Mouse (Mus musculus) E14TG2a.4 (cell line): Measurements from ENCODE around the gene Abr.

Experiments used
- H3K27me3 ChIP-seq: 2 replicates; pipeline ENCODE4 v1.6.1; 2014; ENCODE audit warnings: low read length, control low read depth; ENCODE audit not compliant: insufficient read depth
- H3K36me3 ChIP-seq: 2 replicates; pipeline ENCODE4 v1.6.1; 2014; ENCODE audit warnings: low read length, control low read depth; ENCODE audit not compliant: insufficient read depth
- H3K4me1 ChIP-seq: replicated peaks from 2 replicates; pipeline ENCODE4 v1.6.1; 2014; ENCODE audit warnings: low read depth, low read length, control low read depth
- H3K4me3 ChIP-seq: replicated peaks from 2 replicates; pipeline ENCODE4 v1.5.1; 2014; ENCODE audit warnings: mild to moderate bottlenecking, low read length
- H3K9me3 ChIP-seq: 2 replicates; pipeline ENCODE4 v1.6.1; 2014; ENCODE audit warnings: low read length, control low read depth
- CTCF ChIP-seq: conservative IDR thresholded peaks from 2 replicates; pipeline ENCODE4 v1.5.1; 2014; ENCODE audit warnings: low read length
- NANOG ChIP-seq: IDR thresholded peaks from 2 replicates; pipeline ENCODE4 v1.6.1; 2014; ENCODE audit warnings: borderline replicate concordance, low read length, mixed read lengths
- POU5F1 ChIP-seq: IDR thresholded peaks from 2 replicates; pipeline ENCODE4 v1.6.1; 2014; ENCODE audit warnings: low read length, borderline replicate concordance

The Abr gene

GRCm38 (mm10) chr11:76622152-76622565 lies at the start of gene Abr:
TSS of gene Abr (minus strand) at chr11:76622314.
- Histone ChIP-seq H3K36me3 (peaks cover 39% of the 10 kb centered on the region), H3K4me1 (peaks cover 49% of the 10 kb centered on the region), H3K27me3 (peaks cover 25% of the 10 kb centered on the region), H3K9me3 (no peaks in the 10 kb centered on the region), H3K4me3 (peak within 1 kb of the TSS; percentile 91)
- TF ChIP-seq CTCF: 0 out of 2 replicates have a peak, but pooled peaks have one; percentile 5
- TF ChIP-seq NANOG: no peak
- TF ChIP-seq POU5F1: no peak

DNA sequence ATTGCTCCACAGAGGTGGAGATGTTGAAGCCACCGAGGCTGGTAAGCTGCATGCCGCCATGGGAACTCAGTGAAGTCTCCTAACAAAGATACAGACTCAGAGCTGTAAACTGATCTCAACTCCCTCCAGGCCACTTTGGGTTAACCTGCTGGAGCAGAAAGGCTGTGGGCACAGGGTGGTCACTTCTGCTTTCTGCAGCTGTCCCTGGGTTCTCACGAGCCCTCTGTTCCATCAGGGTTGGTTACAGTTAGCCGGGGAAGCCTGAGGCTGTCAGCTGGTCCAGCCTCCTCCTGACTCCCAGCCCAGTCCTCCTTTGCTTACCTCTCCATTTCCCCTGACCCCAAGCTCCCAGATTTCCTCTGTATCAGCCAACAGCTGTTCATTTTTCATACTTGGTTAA lies 45.7 kb upstream of the Abr start:
- Histone ChIP-seq H3K36me3 (no peaks in the 10 kb centered on the region), H3K27me3 (peaks cover 93% of the 10 kb centered on the region), H3K4me3 (no peak overlapping the region), H3K4me1 (peaks cover 20% of the 10 kb centered on the region), H3K9me3 (no peaks in the 10 kb centered on the region)
- TF ChIP-seq POU5F1 (no peak), NANOG (no peak), CTCF (no peak)

DNA sequence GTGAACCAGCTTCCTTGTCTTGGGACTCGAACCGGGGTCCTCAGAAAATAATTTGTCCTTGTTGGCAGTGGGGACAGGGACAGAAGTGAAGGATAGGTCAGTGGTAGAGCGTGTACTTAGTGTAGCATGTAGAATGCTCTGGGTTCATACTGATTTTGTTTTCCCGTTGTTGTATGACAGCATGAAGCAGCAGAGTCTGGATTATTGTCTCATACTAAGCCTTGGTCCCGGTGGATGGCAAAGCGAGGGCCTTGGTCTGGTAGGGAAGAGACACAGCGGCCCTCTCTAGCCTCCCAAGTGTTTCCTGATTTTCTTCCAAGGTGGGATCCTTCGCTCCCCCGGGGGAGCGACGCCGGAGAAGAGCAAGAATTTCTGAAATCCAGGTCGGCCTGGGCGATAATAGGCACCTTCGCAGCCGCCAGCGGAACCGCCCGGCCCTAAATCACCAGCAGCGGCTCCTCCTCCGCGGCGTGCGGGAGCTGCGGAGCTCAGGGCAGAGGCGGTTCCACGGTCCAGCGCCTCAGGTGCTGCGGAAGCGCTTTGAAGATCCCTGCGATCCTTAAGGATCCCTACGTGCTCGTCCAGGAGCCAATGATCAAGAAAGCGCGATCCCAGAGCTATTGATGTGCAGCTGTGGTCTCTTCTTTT lies 44.0 kb upstream of the Abr start:
- H3K36me3 ChIP-seq: no peaks in the 10 kb centered on the region
- TF ChIP-seq POU5F1 (no peak), NANOG (no peak), CTCF (no peak)
- H3K27me3 ChIP-seq: peaks cover 76% of the 10 kb centered on the region
- H3K4me1 ChIP-seq: peaks cover 22% of the 10 kb centered on the region
- H3K9me3 ChIP-seq: no peaks in the 10 kb centered on the region
- H3K4me3 ChIP-seq: peak overlapping the region; percentile 62

- Histone ChIP-seq H3K9me3 (no peaks in the 10 kb centered on the region), H3K27me3 (peaks cover 36% of the 10 kb centered on the region), H3K4me3 (no peak overlapping the region), H3K4me1 (peaks cover 52% of the 10 kb centered on the region), H3K36me3 (no peaks in the 10 kb centered on the region)
- TF ChIP-seq NANOG: no peak
Measured at GRCm38 (mm10) chr11:76661790-76662468, 39.8 kb upstream of the Abr start.

DNA sequence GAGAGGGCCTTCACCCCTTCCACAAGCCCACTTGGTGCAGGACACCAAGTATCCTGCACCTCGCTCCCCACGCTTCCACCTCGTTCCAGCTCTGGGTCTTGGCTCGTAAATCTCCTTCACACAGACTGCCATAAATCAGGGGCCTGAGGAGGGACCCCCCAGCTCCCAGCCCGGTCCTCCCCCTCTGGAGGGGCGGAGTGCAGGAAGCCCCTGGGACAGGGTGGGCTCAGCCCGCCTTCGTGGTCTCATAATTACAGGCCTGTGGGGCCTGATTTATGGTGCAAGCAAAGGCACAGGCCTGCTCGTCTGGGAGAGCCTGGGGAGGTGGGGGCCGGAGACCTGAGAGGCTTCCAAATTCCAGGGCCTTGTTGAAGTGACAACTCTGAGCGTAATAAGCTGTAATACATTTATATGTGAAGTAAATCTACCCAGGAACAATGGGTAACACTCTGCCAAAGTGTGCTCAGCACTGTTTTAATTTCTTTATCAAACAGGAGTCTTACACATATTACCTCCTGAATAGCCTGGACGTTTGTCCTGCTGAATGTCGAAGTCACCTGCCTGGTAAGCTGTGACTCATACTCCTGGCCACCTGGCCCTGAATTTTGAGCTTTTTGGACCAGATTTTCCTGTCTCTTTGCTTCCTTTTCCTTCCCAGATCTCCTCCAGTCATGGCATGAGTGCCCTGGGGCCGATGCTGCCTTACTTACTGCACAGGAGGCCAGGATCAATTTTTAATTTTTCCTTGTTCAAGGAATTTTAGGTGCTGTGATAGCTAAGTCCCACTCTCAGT lies 37.2 kb upstream of the Abr start:
- H3K4me1 ChIP-seq: peaks cover 49% of the 10 kb centered on the region
- TF ChIP-seq CTCF (no peak), NANOG (no peak), POU5F1 (no peak)

DNA sequence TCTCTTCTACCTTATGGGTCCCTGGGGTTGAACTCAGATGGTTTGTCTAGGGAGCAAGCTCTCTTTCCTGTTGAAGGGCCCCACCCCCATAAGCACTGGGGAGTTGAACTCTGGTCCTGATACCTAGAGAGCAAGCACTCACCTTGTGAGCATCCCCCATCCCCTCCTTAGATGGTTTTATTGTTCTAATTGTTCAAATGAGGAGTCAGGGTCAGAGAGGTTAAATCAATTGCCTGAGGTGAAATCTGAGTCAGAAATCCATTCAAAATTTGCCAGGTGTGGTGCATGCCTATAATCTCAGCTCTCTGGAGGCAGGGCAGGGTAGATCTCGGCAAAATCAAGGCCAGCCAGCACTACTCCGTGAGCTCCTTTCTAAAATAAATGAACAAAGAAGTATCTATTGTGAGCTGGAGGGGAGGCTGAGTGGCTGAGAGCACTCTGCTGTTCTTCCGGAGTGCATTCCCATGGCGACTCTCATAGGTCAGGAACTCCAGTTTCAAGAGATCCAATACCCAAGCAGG lies 35.4 kb upstream of the Abr start:
- H3K4me1 ChIP-seq: peaks cover 43% of the 10 kb centered on the region
- H3K9me3 ChIP-seq: no peaks in the 10 kb centered on the region
- H3K27me3 ChIP-seq: no peaks in the 10 kb centered on the region
- 0 out of 2 replicates have a peak overlapping the region, but pooled peaks have one; percentile 3 for H3K4me3 ChIP-seq
- H3K36me3 ChIP-seq: no peaks in the 10 kb centered on the region
- TF ChIP-seq CTCF (no peak), POU5F1 (no peak), NANOG (peak; percentile 80; the same call in 1 of the 2 replicates)

More for the DNA sequence above, 37.2 kb upstream of the Abr start:
- Histone ChIP-seq H3K9me3 (no peaks in the 10 kb centered on the region), H3K4me3 (no peak overlapping the region), H3K27me3 (peaks cover 10% of the 10 kb centered on the region), H3K36me3 (no peaks in the 10 kb centered on the region)

- no peaks in the 10 kb centered on the region for H3K9me3 ChIP-seq
- no peaks in the 10 kb centered on the region for H3K36me3 ChIP-seq
- peaks cover 4% of the 10 kb centered on the region for H3K27me3 ChIP-seq
- TF ChIP-seq CTCF (peak; percentile 64), POU5F1 (no peak), NANOG (no peak)
- peaks cover 37% of the 10 kb centered on the region for H3K4me1 ChIP-seq
- no peak overlapping the region for H3K4me3 ChIP-seq
Measured at GRCm38 (mm10) chr11:76655106-76655505, 33.0 kb upstream of the Abr start.

DNA sequence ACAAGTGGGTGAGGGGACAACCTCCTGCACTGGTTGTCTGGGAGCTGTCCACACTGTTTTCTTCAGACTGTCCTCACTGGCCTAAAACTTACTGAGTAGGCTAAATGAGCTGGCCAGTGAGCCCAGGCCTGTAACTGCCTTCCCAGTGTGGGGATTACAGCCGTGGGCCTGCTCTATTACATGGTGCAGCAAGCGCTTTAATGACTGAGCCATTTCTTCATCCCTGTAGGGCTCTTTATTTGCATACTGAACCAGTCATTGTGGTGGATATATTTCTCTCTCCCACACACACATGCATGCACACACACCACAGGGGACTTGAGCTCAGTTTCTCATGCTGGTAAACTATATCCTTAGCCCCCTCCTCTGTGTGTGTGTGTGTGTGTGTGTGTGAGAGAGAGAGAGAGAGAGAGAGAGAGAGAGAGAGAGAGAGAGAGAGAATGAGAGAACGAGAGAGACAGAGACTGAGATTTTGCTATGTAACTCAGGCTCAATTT lies 30.8 kb upstream of the Abr start:
- Histone ChIP-seq H3K4me1 (peaks cover 23% of the 10 kb centered on the region), H3K9me3 (no peaks in the 10 kb centered on the region), H3K4me3 (no peak overlapping the region), H3K27me3 (peaks cover 10% of the 10 kb centered on the region), H3K36me3 (no peaks in the 10 kb centered on the region)
- no peak for TF ChIP-seq NANOG
- no peak for TF ChIP-seq CTCF
- TF ChIP-seq POU5F1: no peak
